Mouse (Mus musculus): ENCODE data around the gene Pou2f1.

GRCm38 (mm10) chr1:166001121-166001903 lies 1.2 kb downstream of the Pou2f1 start:
- TF ChIP-seq POLR2A (IDR thresholded peaks at IDR 0.05; ENCODE audit: control insufficient read depth, extremely low read depth, insufficient read depth, low read length, poor library complexity) (no peak), CTCF (IDR thresholded peaks at IDR 0.05; ENCODE audit: borderline replicate concordance, control insufficient read depth, extremely low read depth, insufficient read depth, low read length, poor library complexity) (peak; percentile 38; the same call in 1 of the 2 replicates)

All from thymus, adult 2 months (tissue).